Mouse (Mus musculus): Measurements from ENCODE around the gene Gm10436. TPM values are rescaled to one million over a fixed set of nuclear protein-coding genes. Genes with fewer than 3 reads are reported as not detected.
"Not testable (repeated sequence)": the region's sequence is repeated elsewhere in the genome, so short reads cannot be mapped to it uniquely, and the experiment has no call there.

Gm10436 gene
- total RNA-seq (2014; fragmentation: Nextera tagmentation) (not detected in 2 replicates), total RNA-seq (2017) (0.17 TPM in 1 of 2 replicates, not detected in the other), polyA plus RNA-seq (2012) (not detected in 2 replicates)

DNA sequence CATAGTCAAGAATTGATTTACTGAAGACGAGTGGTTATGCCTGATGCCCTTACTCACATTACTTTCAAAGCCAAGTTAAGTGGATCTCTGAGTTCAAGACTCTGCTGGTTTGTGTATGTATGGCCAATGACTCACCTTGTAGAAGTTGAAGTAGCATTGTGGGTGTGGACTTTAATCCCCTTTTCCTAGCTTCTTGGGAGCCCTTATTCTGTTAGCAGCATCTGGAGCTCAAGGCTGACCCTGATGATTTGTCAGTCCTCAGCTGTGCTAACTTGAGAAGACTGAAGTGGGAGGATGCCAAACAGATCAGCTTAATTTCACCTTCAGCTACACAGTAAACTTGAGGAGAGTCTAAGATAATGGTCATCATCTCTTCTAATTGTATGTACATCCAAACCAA, at the start of gene Gm10436:
Gm10436 (minus strand) TSS at position 101 of the 400 bp plus-strand sequence.
- not testable (repeated sequence) for H3K27me3 ChIP-seq (ENCODE audit: insufficient read depth, low read length); H3K4me3 ChIP-seq (ENCODE audit: low read depth, low read length); ATAC-seq (ENCODE audit: extremely low read depth, insufficient number of reproducible peaks, low FRiP score, poor library complexity, severe bottlenecking); H3K9me3 ChIP-seq (replicated peaks); DNase-seq (ENCODE audit: low spot score); H3K36me3 ChIP-seq (replicated peaks)
- H3K4me1 ChIP-seq (ENCODE audit: insufficient read depth, low read depth, low read length): peaks cover 12% of the 10 kb centered on the region

DNA sequence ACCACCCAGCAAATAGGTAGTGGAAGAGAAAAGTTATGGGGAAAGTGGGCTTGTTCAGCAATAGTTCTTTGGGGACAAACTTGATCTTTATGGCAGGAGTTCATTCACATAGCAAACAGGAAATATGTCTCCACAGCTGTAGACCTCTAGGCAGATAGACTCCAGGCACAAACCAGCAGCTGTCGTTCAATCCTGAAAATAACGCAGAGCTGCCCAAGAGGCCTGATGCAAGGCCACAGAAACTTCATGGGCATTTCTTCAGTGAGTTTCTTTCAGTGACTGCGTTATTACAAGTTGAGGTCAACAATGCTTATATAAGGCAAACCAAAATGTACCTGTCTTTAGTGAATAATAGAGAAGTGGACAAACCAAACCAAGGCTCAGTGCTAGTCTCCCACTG, 37.5 kb upstream of the Gm10436 start:
- Histone ChIP-seq H3K9me3 (replicated peaks) (peaks cover 27% of the 10 kb centered on the region), H3K36me3 (replicated peaks) (no peaks in the 10 kb centered on the region), H3K4me1 (ENCODE audit: insufficient read depth, low read depth, low read length) (peaks cover 58% of the 10 kb centered on the region), H3K27me3 (ENCODE audit: insufficient read depth, low read length) (no peaks in the 10 kb centered on the region), H3K4me3 (ENCODE audit: low read depth, low read length) (no peak overlapping the region)
- no peak for DNase-seq (ENCODE audit: low spot score)
- TF ChIP-seq CTCF (IDR thresholded peaks at IDR 0.05; ENCODE audit: low read depth, low read length): no peak
- no peak for TF ChIP-seq GATA1 (IDR thresholded peaks at IDR 0.05; ENCODE audit: borderline replicate concordance, low read length)
- TF ChIP-seq GATA2 (IDR thresholded peaks at IDR 0.05; ENCODE audit: borderline replicate concordance, low read depth, low read length): no peak
- no peak for TF ChIP-seq POLR2AphosphoS5 (IDR thresholded peaks at IDR 0.05; ENCODE audit: insufficient replicate concordance, low read depth, low read length)
- TF ChIP-seq TAL1 (conservative IDR thresholded peaks at IDR 0.05; ENCODE audit: low read depth, low read length): no peak
- no peak for ATAC-seq (ENCODE audit: extremely low read depth, insufficient number of reproducible peaks, low FRiP score, poor library complexity, severe bottlenecking)

DNA sequence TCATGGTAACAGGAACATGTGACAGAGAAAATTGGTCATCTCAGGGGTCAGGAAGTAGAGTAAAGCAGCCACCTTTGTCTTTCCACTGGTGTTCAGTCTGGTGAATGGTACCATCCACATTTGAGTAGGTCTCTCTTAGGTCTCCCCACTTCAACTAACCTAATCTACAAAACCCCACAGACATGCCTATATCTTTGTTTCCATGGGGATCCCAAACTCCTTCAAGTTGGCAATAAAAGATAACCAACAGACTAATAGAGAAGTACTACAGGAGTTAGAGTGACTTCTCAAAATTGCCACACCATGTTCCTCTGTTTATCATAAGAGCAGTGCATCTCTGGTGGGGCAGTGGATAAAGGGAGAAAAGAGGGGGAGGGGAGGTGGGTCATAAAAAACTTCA, 36.2 kb upstream of the Gm10436 start:
- not testable (repeated sequence) for H3K4me3 ChIP-seq (ENCODE audit: low read depth, low read length); DNase-seq (ENCODE audit: low spot score); H3K27me3 ChIP-seq (ENCODE audit: insufficient read depth, low read length); H3K36me3 ChIP-seq (replicated peaks)
- TF ChIP-seq TAL1 (conservative IDR thresholded peaks at IDR 0.05; ENCODE audit: low read depth, low read length): peak; percentile 74
- peak; percentile 76 for ATAC-seq (ENCODE audit: extremely low read depth, insufficient number of reproducible peaks, low FRiP score, poor library complexity, severe bottlenecking)
- peaks cover 27% of the 10 kb centered on the region for H3K9me3 ChIP-seq (replicated peaks)
- H3K4me1 ChIP-seq (ENCODE audit: insufficient read depth, low read depth, low read length): peaks cover 62% of the 10 kb centered on the region

DNA sequence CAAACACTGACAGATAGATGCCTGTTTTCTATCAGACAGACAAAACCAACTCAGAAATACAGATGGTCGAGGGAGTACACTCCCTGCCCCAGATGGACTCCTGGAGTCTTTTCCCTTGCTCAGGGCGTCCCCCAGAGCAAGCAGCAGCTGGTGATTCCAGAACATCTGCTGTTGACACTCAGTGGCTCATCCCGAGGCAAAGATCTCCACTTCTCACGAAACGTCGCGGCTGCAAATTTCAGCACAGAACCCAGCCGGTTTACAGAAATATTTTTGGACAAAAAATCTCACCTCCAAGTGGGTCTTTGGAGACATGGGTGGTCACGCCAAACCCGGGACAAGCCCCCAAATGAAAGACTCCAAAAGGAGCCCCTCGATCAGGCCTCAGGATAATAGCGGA, 32.7 kb upstream of the Gm10436 start:
- ATAC-seq (ENCODE audit: extremely low read depth, insufficient number of reproducible peaks, low FRiP score, poor library complexity, severe bottlenecking): no peak
- TF ChIP-seq POLR2AphosphoS5 (IDR thresholded peaks at IDR 0.05; ENCODE audit: insufficient replicate concordance, low read depth, low read length) (no peak), GATA2 (IDR thresholded peaks at IDR 0.05; ENCODE audit: borderline replicate concordance, low read depth, low read length) (no peak), TAL1 (conservative IDR thresholded peaks at IDR 0.05; ENCODE audit: low read depth, low read length) (no peak), GATA1 (IDR thresholded peaks at IDR 0.05; ENCODE audit: borderline replicate concordance, low read length) (no peak), CTCF (IDR thresholded peaks at IDR 0.05; ENCODE audit: low read depth, low read length) (no peak)
- Histone ChIP-seq H3K4me3 (ENCODE audit: low read depth, low read length) (no peak overlapping the region), H3K9me3 (replicated peaks) (peaks cover 27% of the 10 kb centered on the region), H3K36me3 (replicated peaks) (no peaks in the 10 kb centered on the region), H3K4me1 (ENCODE audit: insufficient read depth, low read depth, low read length) (peaks cover 57% of the 10 kb centered on the region), H3K27me3 (ENCODE audit: insufficient read depth, low read length) (no peaks in the 10 kb centered on the region)
- DNase-seq (ENCODE audit: low spot score): no peak

DNA sequence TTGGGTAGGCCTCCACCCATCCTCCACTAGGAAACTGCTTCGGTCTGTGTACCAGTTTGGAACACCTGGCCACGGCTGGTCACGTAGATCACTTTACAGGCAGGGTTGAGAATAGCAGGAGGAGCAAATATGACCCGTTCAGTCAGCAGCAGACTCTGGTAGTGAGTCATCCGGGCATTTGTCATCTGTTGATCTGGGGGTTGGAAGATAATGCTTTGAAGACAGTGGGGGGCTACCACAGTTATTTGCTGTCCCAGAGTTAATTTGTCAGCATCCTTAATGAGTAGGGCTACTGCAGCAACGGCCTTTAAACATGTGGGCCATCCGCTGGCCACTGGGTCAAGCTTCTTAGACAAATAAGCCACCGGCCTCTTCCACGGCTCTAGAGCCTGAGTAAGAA, 29.6 kb upstream of the Gm10436 start:
- peaks cover 31% of the 10 kb centered on the region for H3K4me1 ChIP-seq (ENCODE audit: insufficient read depth, low read depth, low read length)
- not testable (repeated sequence) for ATAC-seq (ENCODE audit: extremely low read depth, insufficient number of reproducible peaks, low FRiP score, poor library complexity, severe bottlenecking); H3K4me3 ChIP-seq (ENCODE audit: low read depth, low read length)

DNA sequence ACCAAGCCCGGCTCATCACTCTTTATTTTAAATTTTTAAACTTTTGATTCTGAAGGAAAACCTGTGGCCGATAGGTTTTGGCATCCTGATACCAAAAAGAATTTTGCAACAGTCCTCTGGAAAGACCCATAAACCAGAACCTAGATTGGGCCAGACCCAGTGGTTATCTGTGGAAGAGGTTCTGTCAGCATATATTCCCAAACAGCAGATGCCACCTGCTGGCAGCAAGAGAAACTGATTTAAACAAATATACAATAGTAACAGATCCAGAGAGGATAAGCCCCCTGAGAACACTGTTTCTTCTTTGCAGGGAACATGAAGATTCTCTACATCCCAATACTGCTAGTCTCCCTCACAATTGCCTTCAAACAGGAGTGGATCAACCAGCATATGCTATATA, 20.9 kb upstream of the Gm10436 start:
- TF ChIP-seq POLR2AphosphoS5 (IDR thresholded peaks at IDR 0.05; ENCODE audit: insufficient replicate concordance, low read depth, low read length): no peak
- TF ChIP-seq CTCF (IDR thresholded peaks at IDR 0.05; ENCODE audit: low read depth, low read length): no peak
- TF ChIP-seq TAL1 (conservative IDR thresholded peaks at IDR 0.05; ENCODE audit: low read depth, low read length): no peak
- no peak for TF ChIP-seq GATA2 (IDR thresholded peaks at IDR 0.05; ENCODE audit: borderline replicate concordance, low read depth, low read length)
- no peak for TF ChIP-seq GATA1 (IDR thresholded peaks at IDR 0.05; ENCODE audit: borderline replicate concordance, low read length)
- Histone ChIP-seq H3K36me3 (replicated peaks) (no peaks in the 10 kb centered on the region), H3K4me1 (ENCODE audit: insufficient read depth, low read depth, low read length) (peaks cover 17% of the 10 kb centered on the region), H3K4me3 (ENCODE audit: low read depth, low read length) (no peak overlapping the region), H3K27me3 (ENCODE audit: insufficient read depth, low read length) (no peaks in the 10 kb centered on the region), H3K9me3 (replicated peaks) (no peaks in the 10 kb centered on the region)
- DNase-seq (ENCODE audit: low spot score) (no peak), ATAC-seq (ENCODE audit: extremely low read depth, insufficient number of reproducible peaks, low FRiP score, poor library complexity, severe bottlenecking) (no peak)

More for the DNA sequence above, 29.6 kb upstream of the Gm10436 start:
- peaks cover 31% of the 10 kb centered on the region for H3K9me3 ChIP-seq (replicated peaks)
- not testable (repeated sequence) for DNase-seq (ENCODE audit: low spot score); H3K36me3 ChIP-seq (replicated peaks); H3K27me3 ChIP-seq (ENCODE audit: insufficient read depth, low read length)

Other genes with a start within 250 kb of the Gm10436 start
- not detected in 2 replicates for gene Gm2042, start 228.0 kb downstream of the Gm10436 start, total RNA-seq (2014; fragmentation: Nextera tagmentation)
- 0.66 TPM in 1 of 2 replicates, not detected in the other for gene Gm2042, start 228.0 kb downstream of the Gm10436 start, total RNA-seq (2017)
- gene Gm2042, start 228.0 kb downstream of the Gm10436 start, polyA plus RNA-seq (2012): not detected in 2 replicates
- not detected in 2 replicates for gene Gm2075, start 170.3 kb downstream of the Gm10436 start, total RNA-seq (2014; fragmentation: Nextera tagmentation)
- gene Gm2075, start 170.3 kb downstream of the Gm10436 start, total RNA-seq (2017): not detected in 2 replicates
- gene Gm2075, start 170.3 kb downstream of the Gm10436 start, polyA plus RNA-seq (2012): not detected in 2 replicates
- not detected in 2 replicates for gene Gm6803, start 163.3 kb downstream of the Gm10436 start, total RNA-seq (2014; fragmentation: Nextera tagmentation)
- not detected in 2 replicates for gene Gm6803, start 163.3 kb downstream of the Gm10436 start, total RNA-seq (2017)
- gene Gm6803, start 163.3 kb downstream of the Gm10436 start, polyA plus RNA-seq (2012): not detected in 2 replicates
- gene Gm2056, start 155.1 kb downstream of the Gm10436 start, total RNA-seq (2014; fragmentation: Nextera tagmentation): not detected in 2 replicates
- gene Gm2056, start 155.1 kb downstream of the Gm10436 start, total RNA-seq (2017): 0.93 TPM in 1 of 2 replicates, not detected in the other
- not detected in 2 replicates for gene Gm2056, start 155.1 kb downstream of the Gm10436 start, polyA plus RNA-seq (2012)
- gene Gm16368, start 98.4 kb downstream of the Gm10436 start, total RNA-seq (2014; fragmentation: Nextera tagmentation): not detected in 2 replicates
- not detected in 2 replicates for gene Gm16368, start 98.4 kb downstream of the Gm10436 start, total RNA-seq (2017)
- not detected in 2 replicates for gene Gm16368, start 98.4 kb downstream of the Gm10436 start, polyA plus RNA-seq (2012)
- gene Gm8332, start 68.0 kb upstream of the Gm10436 start, total RNA-seq (2014; fragmentation: Nextera tagmentation): 6.8 and 7.9 TPM in 2 replicates
- 1.9 and 2.1 TPM in 2 replicates for gene Gm8332, start 68.0 kb upstream of the Gm10436 start, total RNA-seq (2017)
- 1.3 and 2.2 TPM in 2 replicates for gene Gm8332, start 68.0 kb upstream of the Gm10436 start, polyA plus RNA-seq (2012)
- gene Gm5662, start 92.4 kb upstream of the Gm10436 start, total RNA-seq (2014; fragmentation: Nextera tagmentation): 3.8 and 5.3 TPM in 2 replicates
- gene Gm5662, start 92.4 kb upstream of the Gm10436 start, total RNA-seq (2017): 1.3 and 1.5 TPM in 2 replicates
- 0.08 and 0.37 TPM in 2 replicates for gene Gm5662, start 92.4 kb upstream of the Gm10436 start, polyA plus RNA-seq (2012)
- gene Gm5039, start 141.9 kb upstream of the Gm10436 start, total RNA-seq (2014; fragmentation: Nextera tagmentation): 0.39 and 1.4 TPM in 2 replicates
- 0.12 and 0.16 TPM in 2 replicates for gene Gm5039, start 141.9 kb upstream of the Gm10436 start, total RNA-seq (2017)
- 0.25 TPM in 1 of 2 replicates, not detected in the other for gene Gm5039, start 141.9 kb upstream of the Gm10436 start, polyA plus RNA-seq (2012)
- 9.2 and 10.9 TPM in 2 replicates for gene Adck1, start 178.4 kb upstream of the Gm10436 start, total RNA-seq (2014; fragmentation: Nextera tagmentation)
- 28.4 and 30.4 TPM in 2 replicates for gene Adck1, start 178.4 kb upstream of the Gm10436 start, total RNA-seq (2017)
- 8.1 and 10.4 TPM in 2 replicates for gene Adck1, start 178.4 kb upstream of the Gm10436 start, polyA plus RNA-seq (2012)